Mouse (Mus musculus) splenic B cell, adult 2 months (primary cell): Measurements from ENCODE around the gene Gm29609.

Source experiments
- DNase-seq: peaks from one replicate; pipeline ENCODE4 v3.0.0-alpha.2; 2011; ENCODE audit warnings: low read depth, low spot score
- H3K27me3 ChIP-seq: 2 replicates; pipeline ENCODE4 v1.6.1; 2012; ENCODE audit warnings: mild to moderate bottlenecking, low read length, moderate library complexity, mixed read lengths; ENCODE audit not compliant: control insufficient read depth, poor library complexity, insufficient read depth, severe bottlenecking
- H3K36me3 ChIP-seq: 2 replicates; pipeline ENCODE4 v1.6.1; 2012; ENCODE audit warnings: mild to moderate bottlenecking, low read length, moderate library complexity, mixed read lengths; ENCODE audit not compliant: control insufficient read depth, poor library complexity, insufficient read depth, severe bottlenecking

Gm29609 gene

GRCm38 (mm10) chr5:31190201-31190600 lies 10.5 kb upstream of the Gm29609 start:
- no peak for DNase-seq
- Histone ChIP-seq H3K36me3 (peaks cover 4% of the 10 kb centered on the region; the same call in 1 of the 2 replicates), H3K27me3 (no peaks in the 10 kb centered on the region)

- DNase-seq: peak; percentile 67
- Histone ChIP-seq H3K36me3 (peaks cover 2% of the 10 kb centered on the region; the same call in 1 of the 2 replicates), H3K27me3 (no peaks in the 10 kb centered on the region)
These were observed 8.6 kb upstream of the Gm29609 start for GRCm38 (mm10) chr5:31188223-31188840.

- DNase-seq: no peak
- peaks cover 2% of the 10 kb centered on the region; the same call in 1 of the 2 replicates for H3K36me3 ChIP-seq
- H3K27me3 ChIP-seq: no peaks in the 10 kb centered on the region
These were observed 4.0 kb upstream of the Gm29609 start for GRCm38 (mm10) chr5:31183678-31184077.

- no peaks in the 10 kb centered on the region; the same call in 1 of the 2 replicates for H3K36me3 ChIP-seq
- no peak for DNase-seq
- H3K27me3 ChIP-seq: no peaks in the 10 kb centered on the region
These were observed 1.6 kb upstream of the Gm29609 start for GRCm38 (mm10) chr5:31181183-31181770.

- DNase-seq: no peak
- H3K27me3 ChIP-seq: no peaks in the 10 kb centered on the region
- no peaks in the 10 kb centered on the region; the same call in 1 of the 2 replicates for H3K36me3 ChIP-seq
These were observed 378 bp downstream of the Gm29609 start for GRCm38 (mm10) chr5:31179301-31179765.

- Histone ChIP-seq H3K27me3 (no peaks in the 10 kb centered on the region), H3K36me3 (peaks cover 31% of the 10 kb centered on the region)
- no peak for DNase-seq
These were observed 11.1 kb downstream of the Gm29609 start for GRCm38 (mm10) chr5:31168630-31169029.

- no peak for DNase-seq
- Histone ChIP-seq H3K27me3 (no peaks in the 10 kb centered on the region), H3K36me3 (peaks cover 23% of the 10 kb centered on the region)
These were observed 14.8 kb downstream of the Gm29609 start for GRCm38 (mm10) chr5:31164878-31165277.

- no peak for DNase-seq
- peaks cover 27% of the 10 kb centered on the region for H3K36me3 ChIP-seq
- no peaks in the 10 kb centered on the region for H3K27me3 ChIP-seq
These were observed 17.2 kb downstream of the Gm29609 start for GRCm38 (mm10) chr5:31162462-31162861.

- no peaks in the 10 kb centered on the region for H3K27me3 ChIP-seq
- peaks cover 16% of the 10 kb centered on the region for H3K36me3 ChIP-seq
- DNase-seq: peak; percentile 84
These were observed 25.6 kb downstream of the Gm29609 start, which contains the start of gene Mpv17 for GRCm38 (mm10) chr5:31154152-31154553. Gene Mpv17 (minus strand): TSS chr5:31154251.

- Histone ChIP-seq H3K27me3 (no peaks in the 10 kb centered on the region), H3K36me3 (peaks cover 11% of the 10 kb centered on the region)
- no peak for DNase-seq
These were observed 26.1 kb downstream of the Gm29609 start for GRCm38 (mm10) chr5:31153516-31154151.

GRCm38 (mm10) chr5:31151746-31152145 lies 28.0 kb downstream of the Gm29609 start:
- no peaks in the 10 kb centered on the region for H3K27me3 ChIP-seq
- peaks cover 1% of the 10 kb centered on the region; the same call in 1 of the 2 replicates for H3K36me3 ChIP-seq
- no peak for DNase-seq

- H3K36me3 ChIP-seq: no peaks in the 10 kb centered on the region; the same call in 1 of the 2 replicates
- DNase-seq: no peak
- no peaks in the 10 kb centered on the region for H3K27me3 ChIP-seq
These were observed 29.9 kb downstream of the Gm29609 start for GRCm38 (mm10) chr5:31149781-31150180.

- Histone ChIP-seq H3K36me3 (no peaks in the 10 kb centered on the region), H3K27me3 (no peaks in the 10 kb centered on the region; the same call in none of the 2 replicates)
- DNase-seq: no peak
These were observed 40.7 kb downstream of the Gm29609 start for GRCm38 (mm10) chr5:31138968-31139425.

GRCm38 (mm10) chr5:31138241-31138967 lies 41.3 kb downstream of the Gm29609 start, which contains the start of gene Ucn:
Gene Ucn (minus strand): TSS chr5:31138829.
- DNase-seq: no peak
- no peaks in the 10 kb centered on the region for H3K36me3 ChIP-seq
- H3K27me3 ChIP-seq: no peaks in the 10 kb centered on the region; the same call in none of the 2 replicates
